Mouse (Mus musculus) inflammation-experienced regulatory T-cells, adult 6 months (primary cell): ENCODE data around the gene Nme4. TPM values are rescaled to one million over a fixed set of nuclear protein-coding genes. Genes with fewer than 3 reads are reported as not detected.
"Not testable (repeated sequence)": the region's sequence is repeated elsewhere in the genome, so short reads cannot be mapped to it uniquely, and the experiment has no call there.

Source experiments
- ATAC-seq: one replicate; pipeline ENCODE4 v1.8.0; 2017
- polyA plus RNA-seq, 3 experiments: library from polyadenylated mRNA; unstranded; fragments of 100-300 nt; shearing (Covaris generic); gene quantifications; one replicate each; pipeline ENCODE4 v1.2.1; 2017

Gene Nme4
- polyA plus RNA-seq, result 1 to 10 TPM in 1 of 3 experiments, under 1 TPM in 2; 0.39 to 1.0 (median 0.52) TPM

GRCm38 (mm10) chr17:26095121-26095740 is at the start of gene Nme4:
Gene Nme4, minus strand, starts transcription at chr17:26095602.
- no peak for ATAC-seq

- ATAC-seq, result no peak
These were observed 48.0 kb upstream of the Nme4 start for GRCm38 (mm10) chr17:26143386-26143785.

- ATAC-seq, result no peak
These were observed 47.4 kb upstream of the Nme4 start for GRCm38 (mm10) chr17:26142796-26143195.

GRCm38 (mm10) chr17:26138901-26139381 is 43.5 kb upstream of the Nme4 start:
- peak; percentile 24 for ATAC-seq

GRCm38 (mm10) chr17:26138239-26138836 is 42.9 kb upstream of the Nme4 start, which contains the start of gene Axin1:
Gene Axin1, plus strand, starts transcription at chr17:26138688.
- peak; percentile 97 for ATAC-seq

GRCm38 (mm10) chr17:26137751-26138130 is 42.3 kb upstream of the Nme4 start:
- ATAC-seq, result no peak

GRCm38 (mm10) chr17:26137106-26137750 is 41.8 kb upstream of the Nme4 start:
- ATAC-seq, result no peak

GRCm38 (mm10) chr17:26131856-26132853 is 36.8 kb upstream of the Nme4 start:
- no peak for ATAC-seq

GRCm38 (mm10) chr17:26131062-26131732 is 35.8 kb upstream of the Nme4 start:
- no peak for ATAC-seq

GRCm38 (mm10) chr17:26125226-26125625 is 29.8 kb upstream of the Nme4 start:
- no peak for ATAC-seq

- ATAC-seq, result no peak
These were observed 29.2 kb upstream of the Nme4 start for GRCm38 (mm10) chr17:26124560-26124959.

- peak; percentile 94 for ATAC-seq
These were observed 27.9 kb upstream of the Nme4 start, which contains the start of gene Mrpl28 for GRCm38 (mm10) chr17:26123267-26123684. Gene Mrpl28, plus strand, starts transcription at chr17:26123500.

- ATAC-seq, result no peak
These were observed 27.2 kb upstream of the Nme4 start for GRCm38 (mm10) chr17:26122431-26123140.

GRCm38 (mm10) chr17:26119766-26120710 is 24.6 kb upstream of the Nme4 start:
- peak; percentile 70 for ATAC-seq

- no peak for ATAC-seq
These were observed 21.3 kb upstream of the Nme4 start for GRCm38 (mm10) chr17:26116503-26117258.

GRCm38 (mm10) chr17:26115956-26116487 is 20.6 kb upstream of the Nme4 start:
- ATAC-seq, result no peak

- ATAC-seq, result no peak
These were observed 19.9 kb upstream of the Nme4 start for GRCm38 (mm10) chr17:26115205-26115898.

GRCm38 (mm10) chr17:26114461-26114860 is 19.1 kb upstream of the Nme4 start:
- not testable (repeated sequence) for ATAC-seq
